Mouse (Mus musculus) urinary bladder, adult 18-20 months (tissue): Measurements from ENCODE around the gene Mcat.
A peak's percentile ranks its signal among the peaks of the same experiment; 100 is the strongest.

ENCODE experiments used
- DNase-seq, 2 experiments: peaks; one replicate each; pipeline ENCODE4 v3.0.0; 2022; ENCODE audit warnings: low spot score in 2 of 2, mixed read lengths in 2 of 2

Mcat gene

GRCm38 (mm10) chr15:83563327-83563856 is at the start of gene Mcat, which contains the start of gene Tspo:
Gene Mcat, minus strand, starts transcription at chr15:83563787.
Gene Tspo, plus strand, starts transcription at chr15:83563592.
- peak; percentile 59 to 76 for DNase-seq

DNA sequence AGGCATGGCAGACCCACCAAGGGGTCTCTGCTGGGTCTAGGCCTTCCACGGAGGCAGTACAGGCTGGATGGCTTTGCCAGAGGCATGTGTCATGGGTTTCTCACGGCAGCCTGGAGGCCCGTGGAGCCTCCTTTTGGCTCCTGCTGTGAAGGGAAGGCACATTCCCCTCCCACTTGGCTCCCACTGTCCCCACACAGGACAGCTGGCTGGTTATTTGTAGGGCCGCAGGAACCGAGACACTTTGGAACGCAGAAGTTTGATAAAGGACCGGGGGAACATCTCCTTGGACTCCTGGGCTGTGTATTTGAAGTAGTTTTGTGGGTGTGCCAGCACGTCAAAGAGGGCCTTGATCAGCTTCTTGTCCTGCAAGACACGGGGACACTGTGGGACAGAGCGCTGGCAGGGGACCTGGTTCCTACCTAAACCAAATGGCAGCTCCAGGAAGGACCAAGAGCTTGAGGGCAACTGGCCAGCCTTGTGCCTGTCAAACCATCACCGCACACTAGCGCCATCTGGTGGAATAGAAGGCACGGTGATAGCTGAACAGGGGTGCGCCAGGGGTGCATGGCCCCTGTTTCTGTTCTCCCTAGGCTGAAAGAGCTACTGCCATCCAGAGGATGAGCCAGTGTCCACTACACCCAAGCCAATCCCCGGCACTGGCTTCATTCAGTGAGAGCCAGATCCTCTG is 43.7 kb upstream of the Mcat start:
- DNase-seq: peak in 1 of 2 experiments; percentile 39

DNA sequence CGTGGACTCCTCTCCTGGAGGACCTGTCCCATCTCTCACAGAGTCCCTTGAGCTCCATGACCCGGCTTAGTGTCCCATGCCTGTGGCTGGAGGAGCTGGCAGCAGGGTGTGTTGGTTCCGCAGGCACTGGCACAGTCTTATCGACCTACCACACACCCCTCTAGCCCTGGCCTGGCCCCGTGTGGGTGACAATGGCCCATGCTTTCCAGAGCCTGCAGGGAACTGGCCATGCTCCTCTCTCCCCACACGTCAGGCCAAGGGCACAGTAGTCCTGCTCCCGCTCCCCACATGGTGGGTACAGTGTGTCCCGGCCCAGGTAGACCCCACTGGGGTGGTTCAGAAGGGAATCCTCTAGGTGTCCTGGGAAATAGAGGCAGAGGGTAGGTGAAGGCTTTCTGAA is 43.1 kb upstream of the Mcat start:
- DNase-seq: no peak

DNA sequence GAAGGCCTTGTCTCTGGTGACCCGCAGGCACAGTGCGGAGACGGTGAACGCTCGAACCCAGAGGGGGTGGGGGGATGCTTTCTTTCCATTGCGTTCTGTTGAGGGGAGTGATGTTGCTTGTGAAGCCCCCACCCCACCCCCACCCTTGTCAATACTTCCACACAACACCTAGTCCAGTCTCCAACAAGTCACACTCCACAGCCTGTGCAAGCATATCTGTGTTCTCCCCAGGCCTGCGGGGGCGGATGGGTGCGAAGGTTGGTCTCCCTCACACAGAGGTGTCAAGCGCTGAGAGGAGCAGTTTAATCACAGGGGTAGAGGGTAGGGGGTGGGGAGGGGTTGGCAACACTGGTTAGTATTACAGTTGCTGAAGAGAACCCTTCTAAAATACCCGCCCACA is 42.6 kb upstream of the Mcat start:
- no peak for DNase-seq

DNA sequence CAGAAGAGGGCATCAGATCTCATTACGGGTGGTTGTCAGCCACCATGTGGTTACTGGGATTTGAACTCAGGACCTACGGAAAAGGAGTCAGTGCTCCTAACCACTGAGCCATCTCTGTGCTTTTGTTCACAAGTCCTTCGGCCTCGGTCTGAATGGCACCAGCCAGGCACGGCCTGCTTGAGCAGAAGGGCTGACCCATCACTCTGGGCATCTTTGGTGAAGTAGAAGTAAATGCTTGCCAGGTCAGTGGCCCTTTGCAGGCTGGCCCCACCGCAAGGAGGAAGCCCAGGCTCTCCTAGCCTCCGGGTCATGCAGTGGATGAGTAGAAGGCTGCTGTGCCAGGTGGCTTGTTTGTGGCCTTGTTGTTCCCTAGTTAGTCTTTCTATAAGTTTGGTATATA is 39.8 kb upstream of the Mcat start:
- no peak for DNase-seq

DNA sequence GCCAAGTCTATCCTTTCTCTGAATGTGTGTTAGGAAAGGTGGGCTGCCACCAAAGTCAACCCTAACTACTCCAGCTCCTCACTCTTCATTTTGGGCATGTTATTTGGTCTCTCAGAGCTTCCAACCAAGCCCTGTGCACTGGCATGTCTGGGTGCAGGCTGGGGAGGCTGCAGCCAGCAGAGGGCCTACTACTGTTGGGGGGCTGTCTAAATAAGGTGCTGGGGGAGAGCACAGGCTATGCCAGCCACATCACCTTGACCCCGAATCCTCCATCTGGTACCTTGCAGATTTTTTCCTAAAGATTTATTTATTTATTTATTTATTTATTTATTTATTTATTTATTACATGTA is 39.4 kb upstream of the Mcat start:
- no peak for DNase-seq

DNA sequence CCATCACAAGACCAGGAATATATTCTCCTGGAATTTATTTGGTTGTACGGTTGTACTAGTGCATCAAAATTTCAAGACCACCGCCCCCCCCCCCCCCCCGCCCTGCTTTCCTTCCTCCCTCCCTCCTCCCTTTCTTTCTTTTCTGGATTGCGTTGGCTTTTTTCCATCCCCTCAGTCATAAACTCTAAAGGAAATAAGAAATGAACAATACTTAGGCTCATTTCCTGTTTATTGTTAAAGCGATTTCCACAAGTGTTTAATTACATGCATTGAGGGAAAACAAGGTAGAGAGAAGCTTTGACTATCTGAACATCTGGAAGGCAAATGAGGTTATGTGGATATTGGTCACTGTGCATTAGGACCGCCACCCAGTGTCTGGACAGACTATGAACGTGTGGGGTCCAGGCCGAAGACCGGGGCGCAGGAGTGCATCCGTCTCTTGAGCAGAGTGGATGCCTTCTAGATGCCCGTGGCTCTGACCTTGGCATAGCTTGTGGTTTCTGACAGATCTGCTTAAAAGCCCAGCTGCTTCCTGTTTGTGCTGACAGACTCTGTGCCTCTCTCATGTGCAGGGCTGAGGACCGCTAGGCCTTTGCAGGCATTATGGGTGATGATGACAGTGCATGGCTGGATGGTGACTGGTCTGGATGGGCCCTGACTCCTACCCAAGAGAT is 38.9 kb upstream of the Mcat start:
- DNase-seq: no peak

GRCm38 (mm10) chr15:83601185-83601584 is 37.6 kb upstream of the Mcat start:
- DNase-seq: no peak

DNA sequence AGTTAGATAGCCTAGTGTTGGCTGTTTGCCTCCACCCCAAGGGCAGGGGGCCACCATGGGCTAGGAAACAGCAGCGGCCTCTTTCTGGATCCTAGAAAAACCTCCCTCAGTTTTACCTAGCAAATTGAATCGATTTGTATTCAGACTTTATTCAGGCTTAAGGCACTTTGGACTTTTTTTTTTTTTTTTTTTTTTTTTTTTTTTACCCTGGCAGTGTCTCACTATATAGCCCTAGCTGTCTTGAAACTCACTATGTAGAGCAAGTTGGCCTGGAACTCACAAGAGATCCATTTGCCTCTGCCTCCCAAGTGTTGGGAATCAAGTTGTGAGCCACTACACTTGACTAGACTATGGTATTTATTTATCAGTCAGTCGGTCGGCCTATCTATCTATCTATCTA is 33.2 kb upstream of the Mcat start:
- DNase-seq: no peak

GRCm38 (mm10) chr15:83595364-83595711 is 31.8 kb upstream of the Mcat start:
- no peak for DNase-seq

DNA sequence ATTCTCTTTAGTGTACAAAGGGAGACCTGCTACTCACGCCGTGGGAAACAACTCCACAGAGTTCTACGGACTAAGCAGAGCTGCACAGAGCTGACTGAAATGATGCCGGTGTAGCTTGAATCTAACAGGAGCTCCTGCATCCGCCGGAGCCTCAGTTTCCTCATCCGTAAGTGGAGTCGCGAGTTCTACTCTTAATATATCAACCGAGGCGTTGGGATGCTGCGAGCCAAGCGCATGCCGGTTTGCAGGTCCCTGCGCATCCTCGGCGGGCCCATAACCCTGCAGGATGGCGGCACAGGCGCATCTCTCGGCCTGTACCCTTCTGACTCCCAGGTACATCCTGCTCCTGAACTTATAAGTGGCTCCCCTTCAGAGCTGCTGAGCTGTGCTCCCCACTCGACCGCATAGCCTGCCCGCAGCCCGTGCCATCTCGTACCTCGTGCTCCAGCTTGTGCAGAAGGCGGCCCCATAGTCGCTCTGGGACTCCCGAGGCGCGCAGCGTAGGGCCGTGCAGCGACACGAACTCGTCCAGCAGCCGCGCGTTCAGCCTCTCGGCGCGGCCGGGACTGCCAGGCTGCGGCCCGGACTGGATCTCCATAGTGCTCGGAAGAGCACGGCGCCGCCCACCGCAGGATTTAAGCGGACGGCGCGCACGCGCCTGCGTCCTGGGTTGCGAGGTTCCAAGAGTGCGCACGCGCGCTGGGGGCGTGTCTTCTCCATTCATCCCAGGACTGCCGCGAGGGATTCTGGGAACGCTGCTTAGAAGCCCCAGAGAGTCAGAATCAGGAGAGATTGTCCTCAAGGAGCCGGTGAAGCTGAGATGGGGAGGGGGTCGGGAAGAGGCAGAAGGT is 31.2 kb upstream of the Mcat start, which contains the start of gene Ttll12:
Gene Ttll12, minus strand, starts transcription at position 645 of the 851 bp plus-strand sequence.
- peak; percentile 87 to 89 for DNase-seq

- no peak for DNase-seq
These were observed 30.3 kb upstream of the Mcat start for GRCm38 (mm10) chr15:83593702-83594512.

DNA sequence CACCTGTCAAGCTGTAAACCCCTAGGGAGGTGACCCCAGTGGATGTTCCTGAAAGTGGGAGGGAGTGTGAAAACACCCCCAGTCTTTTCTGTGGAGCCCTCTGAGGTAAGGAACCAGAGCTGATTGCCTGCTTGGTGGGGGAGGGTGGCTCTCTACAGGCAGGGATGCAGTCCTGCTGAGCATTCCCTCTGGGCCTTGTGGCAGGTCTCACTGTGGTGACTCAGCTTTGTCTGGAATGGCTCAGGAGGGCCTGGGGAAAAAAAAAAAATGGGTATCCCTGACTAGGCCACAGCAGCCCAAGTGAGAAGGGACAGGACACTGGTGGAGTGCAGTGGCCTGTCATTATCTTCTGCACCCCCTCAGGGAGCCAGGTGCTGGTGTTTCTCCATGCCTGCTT is 29.6 kb upstream of the Mcat start:
- DNase-seq: no peak

- DNase-seq: no peak
These were observed 28.9 kb upstream of the Mcat start for GRCm38 (mm10) chr15:83592260-83593188.

DNA sequence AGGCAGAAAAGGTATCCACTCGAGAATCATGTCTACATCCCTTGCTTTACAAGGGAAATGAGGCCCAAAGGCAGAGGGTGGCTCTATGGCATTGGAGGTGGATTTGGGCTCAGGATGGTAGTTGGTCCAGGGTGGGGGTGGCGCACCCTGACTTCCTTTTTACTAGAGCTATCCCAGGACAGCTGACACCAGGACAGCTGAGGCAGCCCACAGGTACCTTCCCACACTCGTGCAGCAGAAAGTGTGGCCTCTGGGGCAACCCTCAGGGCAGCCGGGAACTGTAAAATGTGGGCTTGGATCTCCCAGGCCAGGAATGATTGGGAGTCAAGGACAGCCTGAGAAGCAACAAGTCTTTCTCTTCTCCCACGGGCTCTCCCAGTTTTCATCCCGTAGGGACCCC is 28.2 kb upstream of the Mcat start:
- DNase-seq: no peak

DNA sequence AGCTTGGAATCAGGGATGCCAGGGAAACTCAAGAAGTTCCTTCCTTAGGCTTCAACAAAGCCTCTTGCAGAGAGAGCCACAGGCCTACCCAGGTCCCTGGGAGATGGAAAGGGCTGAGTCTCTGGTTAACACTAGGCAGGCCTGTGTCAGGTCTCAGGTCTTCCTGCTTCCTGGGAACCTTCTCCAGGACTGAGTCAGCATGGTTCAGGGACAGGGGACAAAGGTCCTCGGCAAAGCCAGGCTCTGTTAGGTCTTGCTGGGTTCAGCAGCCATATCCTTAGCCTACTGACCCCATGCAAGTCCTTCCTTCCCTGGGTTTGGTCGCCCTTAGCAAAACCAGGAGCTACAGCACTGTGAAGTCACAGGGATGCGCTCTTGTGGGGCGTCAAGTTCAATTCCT is 27.3 kb upstream of the Mcat start:
- no peak for DNase-seq

DNA sequence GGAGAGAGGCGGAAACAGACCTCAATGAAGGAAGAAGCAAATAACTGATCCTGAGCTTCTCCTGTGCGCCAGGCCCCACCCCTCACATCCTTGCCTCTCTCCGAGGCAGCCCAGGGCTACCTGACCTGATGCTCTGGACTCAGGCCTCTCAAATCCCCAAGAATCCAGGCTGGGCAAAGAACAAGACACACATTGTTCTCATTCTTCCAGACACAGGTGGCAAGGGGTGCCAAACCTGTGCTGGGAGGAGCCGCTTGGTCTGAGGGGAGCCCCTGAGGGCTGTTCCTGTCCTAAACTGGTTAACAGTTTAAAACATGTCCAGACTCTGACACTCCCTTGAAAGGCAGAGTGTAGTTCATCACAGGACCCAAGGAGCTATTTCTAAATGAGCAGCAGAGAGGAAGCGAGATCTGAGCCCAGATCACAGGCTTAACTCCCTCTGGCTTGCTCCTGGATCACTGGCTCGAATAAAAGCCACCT is 21.2 kb upstream of the Mcat start:
- DNase-seq: no peak

GRCm38 (mm10) chr15:83583419-83584156 is 20.0 kb upstream of the Mcat start:
- DNase-seq: no peak

- no peak for DNase-seq
These were observed 19.3 kb upstream of the Mcat start for GRCm38 (mm10) chr15:83582931-83583330.

GRCm38 (mm10) chr15:83576651-83577050 is 13.1 kb upstream of the Mcat start:
- no peak for DNase-seq
